Mouse (Mus musculus) left cerebral cortex, adult 18-20 months (tissue): ENCODE results near the gene Kctd20. TPM values are rescaled to one million over a fixed set of nuclear protein-coding genes. Genes with fewer than 3 reads are reported as not detected.

Experiments used
- DNase-seq, 2 experiments: peaks; one replicate each; pipeline ENCODE4 v3.0.0; 2021 to 2022; ENCODE audit warnings: low spot score in 2 of 2, mixed read lengths in 1 of 2
- total RNA-seq, 2 experiments: library from RNA; stranded (reverse); gene quantifications; 2 replicates each; pipeline ENCODE4 v1.2.3; 2021

The Kctd20 gene
- total RNA-seq, 2 experiments from 2014 or later: 67.7 to 71.2 TPM

DNA sequence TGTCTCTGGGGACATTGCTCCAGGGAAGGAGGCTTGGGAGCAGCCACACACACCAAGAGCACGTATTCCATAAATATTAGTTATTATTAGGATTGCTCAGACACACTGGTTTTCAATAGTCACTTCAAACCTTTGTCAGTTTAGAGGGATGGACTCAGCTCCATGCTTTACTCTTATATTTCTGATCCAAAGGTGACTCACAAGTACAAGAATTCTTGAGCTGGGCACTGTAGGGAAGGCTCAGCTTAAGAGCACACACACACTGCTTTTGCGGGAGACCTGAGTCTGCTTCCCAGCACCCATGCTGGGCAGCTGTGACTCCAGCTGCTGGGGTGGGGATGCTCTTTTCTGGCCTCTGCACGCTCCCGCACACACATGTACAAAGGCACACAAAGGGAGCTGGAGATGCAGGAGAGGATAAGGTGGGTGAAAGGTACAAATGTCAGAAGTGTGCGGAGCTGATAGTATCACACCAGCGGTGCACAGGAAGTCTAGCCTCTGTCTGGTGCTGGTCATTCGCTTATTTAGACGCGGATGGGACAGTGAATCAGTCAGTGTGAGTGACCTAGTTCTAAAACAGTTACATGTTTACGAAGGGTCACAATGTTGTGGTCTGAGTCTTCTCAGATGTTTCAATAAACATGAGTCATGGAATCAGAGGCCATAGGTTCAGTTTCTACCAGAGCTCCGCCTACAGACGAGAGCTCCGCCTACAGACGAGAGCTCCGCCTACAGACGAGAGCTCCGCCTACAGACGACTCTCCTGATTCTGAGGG is 20.1 kb upstream of the Kctd20 start:
- no peak for DNase-seq

DNA sequence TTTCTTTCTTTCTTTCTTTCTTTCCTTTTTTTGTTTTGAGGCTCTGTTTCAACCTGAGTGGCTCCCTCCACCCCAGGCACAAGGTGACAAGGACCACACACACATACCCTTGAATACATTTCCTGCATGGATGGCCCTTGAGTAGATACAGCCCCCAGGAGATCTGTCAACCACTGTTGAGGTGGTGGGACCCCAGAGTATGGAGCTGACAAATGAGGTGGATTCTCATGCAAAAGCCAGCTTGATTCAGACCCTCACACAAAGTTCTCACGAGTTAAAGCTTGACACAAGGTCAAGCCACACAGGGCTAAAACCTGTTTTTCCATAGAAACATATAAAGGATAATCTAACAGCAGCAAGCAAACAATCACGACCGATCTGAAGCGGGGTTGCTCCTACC is 19.5 kb upstream of the Kctd20 start:
- no peak for DNase-seq

GRCm38 (mm10) chr17:28934120-28934916 is 17.4 kb upstream of the Kctd20 start:
- no peak for DNase-seq

DNA sequence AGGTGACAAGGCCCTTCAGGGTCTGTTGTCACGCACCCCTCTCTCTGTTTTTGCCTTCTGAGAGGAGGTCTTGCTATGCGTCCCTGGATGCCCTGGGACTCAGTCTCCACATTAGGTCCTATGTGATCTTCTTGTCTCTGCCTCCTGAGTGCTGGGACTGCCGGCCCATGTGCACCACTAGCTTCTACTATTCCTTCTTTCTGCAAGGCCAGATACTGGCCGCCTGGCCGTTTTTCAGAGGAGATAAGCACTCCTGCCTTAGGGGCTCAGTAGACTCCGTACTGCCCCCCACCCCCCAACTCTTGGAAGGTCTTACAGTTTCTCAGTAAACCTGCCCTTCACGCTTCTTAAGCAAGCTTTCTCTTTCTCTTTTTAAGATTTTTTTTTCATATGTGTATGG is 15.6 kb upstream of the Kctd20 start:
- no peak for DNase-seq

- DNase-seq: no peak
These were observed 15.0 kb upstream of the Kctd20 start for GRCm38 (mm10) chr17:28936622-28937345.

GRCm38 (mm10) chr17:28940776-28941555 is 10.8 kb upstream of the Kctd20 start:
- DNase-seq: no peak

GRCm38 (mm10) chr17:28942101-28942500 is 9.6 kb upstream of the Kctd20 start:
- DNase-seq: no peak

- DNase-seq: no peak
These were observed 8.0 kb upstream of the Kctd20 start, which contains the start of gene Pxt1 for GRCm38 (mm10) chr17:28943740-28944139. Gene Pxt1, minus strand, starts transcription at chr17:28943840.

DNA sequence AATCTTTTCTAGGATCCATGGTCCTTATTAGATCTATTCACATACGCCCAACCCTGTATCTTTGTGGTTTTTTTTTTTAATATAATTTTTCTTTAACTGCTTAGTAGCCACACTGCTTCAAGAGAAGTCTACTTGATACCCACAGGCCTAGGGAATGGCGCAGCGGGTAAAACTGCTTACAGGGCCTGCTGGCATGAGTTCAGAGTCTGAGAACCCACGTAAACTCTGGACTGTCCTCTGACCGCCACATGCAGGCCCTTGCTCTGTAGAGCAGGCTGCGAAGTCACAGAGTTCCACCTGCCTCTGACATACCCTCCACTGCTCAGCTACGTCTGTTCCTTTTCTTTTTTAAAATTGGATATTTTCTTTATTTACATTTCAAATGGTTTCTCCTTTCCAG is 7.3 kb upstream of the Kctd20 start:
- DNase-seq: no peak

DNA sequence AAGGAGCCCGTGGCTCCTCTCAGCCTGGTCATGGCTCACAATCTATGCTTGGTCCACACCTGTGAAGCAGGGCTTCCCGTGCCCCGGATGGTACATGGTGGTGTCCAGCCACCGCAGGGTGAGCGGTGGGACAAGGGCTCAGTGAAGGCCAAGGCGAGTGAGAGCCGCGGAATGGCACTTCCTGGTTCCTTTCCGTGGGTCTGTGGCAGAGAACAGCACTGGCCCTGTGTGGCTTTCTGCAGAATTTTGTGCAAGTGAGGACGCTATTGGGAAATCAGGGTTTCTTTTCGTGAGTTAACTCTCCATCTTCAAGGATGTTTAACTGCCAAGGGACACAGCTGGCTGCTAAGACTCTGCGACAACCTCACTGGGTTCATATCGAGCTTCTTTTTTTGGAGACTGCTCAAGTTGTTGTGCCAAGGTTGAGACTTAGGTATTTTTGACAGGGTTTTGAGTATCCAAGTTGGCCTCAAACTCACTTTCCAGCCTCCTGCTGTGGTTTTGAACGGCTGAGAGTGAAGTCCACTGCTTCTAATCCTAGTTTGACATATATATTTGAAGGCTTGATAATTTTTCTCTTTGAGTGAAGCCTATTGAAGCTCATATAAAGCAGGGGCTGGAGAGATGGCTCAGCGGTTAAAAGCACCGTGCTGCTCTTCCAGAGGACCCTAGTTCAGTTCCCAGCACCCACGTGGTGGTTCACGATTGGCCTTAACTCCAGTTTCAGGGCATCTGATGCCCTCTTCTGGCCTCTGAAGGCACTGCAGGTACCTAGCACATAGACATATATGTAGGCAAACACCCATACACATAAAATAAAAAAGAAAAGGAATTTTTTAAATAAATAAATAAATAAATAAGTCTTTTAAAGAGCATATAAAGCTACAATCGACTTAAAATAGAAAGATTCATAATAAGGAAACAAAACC is 4.5 kb upstream of the Kctd20 start:
- DNase-seq: no peak

DNA sequence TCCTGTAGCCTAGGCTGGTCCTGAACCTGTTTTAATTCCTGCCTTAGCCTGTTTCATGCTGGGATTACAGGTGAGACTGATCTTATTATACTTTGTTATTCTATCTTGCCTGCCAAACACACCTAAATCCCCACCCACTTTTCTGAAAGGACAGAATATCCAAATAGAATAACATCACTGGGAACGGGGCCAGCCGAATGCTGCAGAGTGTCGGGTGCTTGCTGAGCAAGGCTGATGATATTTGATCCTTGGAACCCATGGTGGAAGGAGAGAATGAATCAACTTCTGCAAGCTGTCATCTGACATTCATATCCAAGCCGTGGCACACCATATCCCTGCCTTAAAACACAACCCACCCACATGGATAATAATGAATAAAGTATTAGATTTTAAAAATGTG is 3.1 kb upstream of the Kctd20 start:
- DNase-seq: no peak

GRCm38 (mm10) chr17:28950751-28951150 is 999 bp upstream of the Kctd20 start:
- no peak for DNase-seq

DNA sequence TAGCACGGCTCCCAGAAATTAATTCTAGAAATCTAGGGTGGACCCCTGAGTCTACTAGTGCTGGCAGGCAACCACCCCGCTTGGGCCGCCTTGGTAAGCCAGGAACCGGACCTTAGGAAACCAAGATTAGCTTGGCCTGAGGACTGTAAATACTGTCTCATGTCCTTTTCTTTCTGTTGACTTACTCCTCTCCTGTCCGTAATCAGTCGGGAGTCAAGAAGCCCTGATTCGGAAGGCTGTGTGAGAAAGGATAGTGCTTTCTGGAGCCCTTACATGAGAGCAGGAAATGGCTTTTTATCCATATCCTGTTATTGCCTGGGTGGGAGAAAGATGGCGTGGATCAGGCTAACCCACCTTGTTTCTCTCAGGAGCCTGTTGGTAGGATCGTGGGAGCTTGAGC is 1.5 kb downstream of the Kctd20 start:
- DNase-seq: no peak

- DNase-seq: no peak
These were observed 2.7 kb downstream of the Kctd20 start for GRCm38 (mm10) chr17:28954416-28954815.

GRCm38 (mm10) chr17:28960597-28960996 is 8.8 kb downstream of the Kctd20 start:
- no peak for DNase-seq

DNA sequence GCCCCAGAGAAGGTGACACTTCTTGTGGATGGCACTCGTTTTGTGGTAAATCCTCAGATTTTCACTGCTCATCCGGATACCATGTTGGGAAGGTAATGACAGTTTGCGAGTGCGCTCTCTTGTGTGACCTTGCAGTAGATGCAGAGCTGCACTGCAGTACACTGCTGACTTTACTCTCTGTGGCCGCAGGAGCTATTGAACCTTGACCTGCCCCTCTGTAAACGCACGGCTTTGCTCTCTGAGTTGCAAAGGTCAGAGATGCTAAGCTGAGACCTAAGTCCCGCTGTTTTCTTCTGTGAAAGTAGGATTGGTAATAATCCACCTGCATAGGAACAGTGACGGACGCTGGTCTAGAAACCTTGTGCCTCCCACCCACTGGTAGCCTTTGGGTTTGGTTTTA is 9.8 kb downstream of the Kctd20 start:
- no peak for DNase-seq

- DNase-seq: no peak
These were observed 15.4 kb downstream of the Kctd20 start for GRCm38 (mm10) chr17:28967021-28967610.

- no peak for DNase-seq
These were observed 18.4 kb downstream of the Kctd20 start for GRCm38 (mm10) chr17:28970122-28970521.

DNA sequence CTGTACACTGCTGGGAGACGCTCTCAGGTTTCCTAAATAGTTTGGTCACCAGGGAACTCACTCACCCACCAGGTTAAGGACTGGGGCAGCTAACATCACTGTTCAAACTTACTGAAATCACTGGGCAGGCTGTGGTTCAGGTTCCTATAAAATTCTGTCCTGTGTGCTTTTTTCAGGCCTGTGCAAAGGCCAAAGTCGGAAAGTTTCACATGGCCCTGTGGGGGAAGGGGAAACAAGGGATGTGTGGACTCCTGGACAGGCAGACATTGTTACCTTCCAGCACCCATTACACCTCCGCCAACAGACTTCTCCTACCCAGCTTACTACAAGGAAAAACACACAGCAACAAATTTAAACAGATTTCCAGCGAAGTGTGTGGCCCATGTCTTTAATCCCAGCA is 27.3 kb downstream of the Kctd20 start:
- no peak for DNase-seq

- DNase-seq: no peak
These were observed 29.3 kb downstream of the Kctd20 start for GRCm38 (mm10) chr17:28981081-28981480.
